Mouse (Mus musculus) myocyte (in vitro differentiated cells): ENCODE measurements around the gene Fermt3.

Source experiments
- E2F4 ChIP-seq: IDR thresholded peaks from one replicate; pipeline ENCODE4 v1.6.1; 2011; ENCODE audit warnings: mild to moderate bottlenecking, control low read depth, moderate library complexity; ENCODE audit not compliant: insufficient read depth
- POLR2A ChIP-seq: IDR thresholded peaks from one replicate; pipeline ENCODE4 v1.6.1; 2011; ENCODE audit warnings: low read depth, mild to moderate bottlenecking, control low read depth, moderate library complexity; ENCODE audit not compliant: insufficient read length
- SRF ChIP-seq: IDR thresholded peaks from one replicate; pipeline ENCODE4 v1.6.1; 2011; ENCODE audit warnings: low read depth; ENCODE audit not compliant: control insufficient read depth, insufficient read length

DNA sequence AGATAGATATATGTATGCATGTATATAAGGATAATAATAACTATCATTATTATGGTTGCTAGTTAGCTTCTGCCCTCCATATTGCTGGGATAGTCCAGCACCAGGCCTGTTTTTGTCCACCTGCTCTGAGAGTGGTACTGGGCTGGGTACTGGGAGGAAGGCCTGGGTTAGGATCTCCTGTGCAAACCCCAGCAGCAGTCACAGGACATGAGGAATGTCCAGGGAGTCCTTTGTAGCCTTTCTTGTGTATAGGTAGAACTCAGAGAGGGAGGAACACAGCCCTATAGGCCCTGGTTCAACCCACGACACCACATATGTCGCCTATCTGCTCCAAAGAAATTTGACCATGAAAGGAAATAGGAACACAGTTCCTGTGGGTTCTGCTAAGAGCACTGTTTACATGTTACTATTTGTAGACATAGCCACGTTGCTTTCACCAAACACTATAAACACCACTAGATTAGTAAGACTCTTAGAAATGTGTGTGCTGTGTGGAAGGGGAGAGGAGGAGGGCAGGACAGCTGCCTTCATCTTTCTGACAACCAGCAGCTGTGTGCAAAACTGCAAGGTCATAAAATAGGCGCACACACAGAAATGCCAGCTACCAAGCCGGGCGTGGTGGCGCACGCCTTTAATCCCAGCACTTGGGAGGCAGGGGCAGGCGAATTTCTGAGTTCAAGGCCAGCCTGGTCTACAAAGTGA is 12.2 kb downstream of the Fermt3 start:
- TF ChIP-seq E2F4 (no peak), POLR2A (no peak), SRF (no peak)
